Mouse (Mus musculus) adrenal gland, postnatal 0 days (tissue): ENCODE results near the gene Dnajb4. TPM values are rescaled to one million over a fixed set of nuclear protein-coding genes. Genes with fewer than 3 reads are reported as not detected.

Experiments used
- polyA plus RNA-seq: library from polyadenylated mRNA; unstranded; fragments of >200 nt; fragmentation: Nextera tagmentation; extraction: Ambion mirVana; gene quantifications from 2 replicates; pipeline ENCODE4 v1.2.1, GENCODE M21; 2015

Dnajb4 gene
- polyA plus RNA-seq, result 27.3 and 36.6 TPM in 2 replicates

DNA sequence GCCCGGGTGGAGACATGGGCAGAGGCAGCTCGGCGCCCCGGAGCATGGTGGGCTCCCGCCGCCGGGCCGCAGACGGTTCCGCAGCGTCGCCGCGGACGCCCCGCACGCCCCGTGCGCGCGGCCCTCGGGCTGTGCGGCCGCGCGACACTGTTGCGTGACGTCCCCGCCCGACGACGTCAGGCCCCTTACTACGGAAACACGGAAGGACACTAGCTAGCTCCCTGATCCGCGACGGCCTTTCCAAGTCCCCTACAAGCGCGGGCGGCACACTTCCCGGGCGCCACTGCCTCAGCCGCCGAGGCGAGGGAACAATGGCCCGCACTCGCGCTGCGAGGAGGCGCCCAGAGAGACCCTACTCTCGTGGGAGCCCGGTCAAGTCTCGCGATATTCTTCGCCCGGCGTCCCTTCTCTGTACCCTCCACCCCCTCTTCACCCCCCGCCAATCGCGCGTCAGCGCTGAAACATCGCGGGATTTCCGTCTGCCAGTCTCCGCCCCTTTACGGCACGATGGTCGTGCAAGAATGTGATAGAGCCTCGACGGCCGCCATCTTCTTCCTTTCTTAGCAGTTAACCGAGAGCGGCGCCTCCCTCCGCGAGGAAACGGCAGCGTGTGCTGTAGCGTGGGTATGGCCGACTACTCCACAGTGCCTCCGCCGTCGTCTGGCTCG, at the start of gene Dnajb4, which contains the start of gene Fubp1:
Gene Dnajb4 (minus strand): TSS at position 336 of the 668 bp plus-strand sequence.
Gene Fubp1 (plus strand): TSS at position 456 of the 668 bp plus-strand sequence.

DNA sequence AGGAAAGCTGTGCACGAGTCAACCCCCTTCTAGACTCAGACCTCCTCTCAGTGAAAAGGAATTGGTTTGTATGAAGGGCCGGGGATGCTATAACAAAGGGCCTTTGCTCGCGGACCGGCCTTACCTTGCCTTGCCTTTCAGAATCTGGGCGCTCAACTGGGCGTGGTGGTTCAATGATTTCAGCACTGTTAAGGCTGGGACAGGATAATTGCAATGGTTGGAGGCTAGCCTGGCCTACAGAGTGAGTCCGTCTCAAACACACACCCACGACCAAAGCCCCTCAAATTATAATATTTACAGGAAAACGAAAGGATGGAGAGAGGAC, 44.0 kb downstream of the Dnajb4 start, which contains the start of gene Gipc2:
Gene Gipc2 (minus strand): TSS at position 132 of the 325 bp plus-strand sequence.

Other genes with a start within 250 kb of the Dnajb4 start
- gene Gipc2, start 44.1 kb downstream of the Dnajb4 start, polyA plus RNA-seq, result 0.94 and 1.6 TPM in 2 replicates
- gene Fubp1, start 120 bp upstream of the Dnajb4 start, polyA plus RNA-seq, result 94.9 and 121 TPM in 2 replicates
- 2.4 and 5.9 TPM in 2 replicates for gene Nexn, start 56.0 kb upstream of the Dnajb4 start, polyA plus RNA-seq
- gene Miga1, start 130.1 kb upstream of the Dnajb4 start, polyA plus RNA-seq, result 7.7 and 11.1 TPM in 2 replicates
- gene Usp33, start 136.2 kb upstream of the Dnajb4 start, polyA plus RNA-seq, result 25.9 and 41.5 TPM in 2 replicates
- 19.8 and 23.9 TPM in 2 replicates for gene Zzz3, start 185.2 kb upstream of the Dnajb4 start, polyA plus RNA-seq